8 mouse cellular contexts compared by ENCODE assay signal in genomic region chr11:70000396-70000898, GRCm38 (mm10). TPM values are rescaled to one million over a fixed set of nuclear protein-coding genes. Genes with fewer than 3 reads are reported as not detected.
DNase-seq lines count a peak whose midpoint lies in the region; ATAC-seq and TF ChIP-seq lines count a peak whose summit lies in the region.

Dvl2 (plus strand) TSS chr11:70000595.

- under 1% methylated on average over 47 of the region's 48 CpGs for WGBS in forebrain, embryonic 11.5 days
- under 1% methylated on average over 48 of the region's 48 CpGs for WGBS in heart, embryonic 16.5 days
- under 1% methylated on average over 48 of the region's 48 CpGs for WGBS in neural tube, embryonic 15.5 days

- H3K4me1 ChIP-seq in E14TG2a.4 (replicated peaks; ENCODE audit: low read depth, low read length) = peaks cover 73% of the 10 kb centered on the region
- H3K4me1 ChIP-seq in forebrain, embryonic 11.5 days (replicated peaks; ENCODE audit: control insufficient read depth, insufficient read depth, low read length) = peaks cover 14% of the 10 kb centered on the region
- H3K4me1 ChIP-seq in heart, embryonic 16.5 days (ENCODE audit: control insufficient read depth, insufficient read depth, low read length) = peaks cover 28% of the 10 kb centered on the region
- peaks cover 65% of the 10 kb centered on the region for H3K4me1 ChIP-seq in neural tube, embryonic 15.5 days

- peak within 1 kb of the TSS; percentile 93 for H3K4me2 ChIP-seq in forebrain, embryonic 11.5 days (ENCODE audit: low read depth, low read length, severe bottlenecking)
- H3K4me2 ChIP-seq in heart, embryonic 16.5 days (ENCODE audit: low read depth, low read length) = peak within 1 kb of the TSS; percentile 78
- H3K4me2 ChIP-seq in neural tube, embryonic 15.5 days = peak within 1 kb of the TSS; percentile 79

- H3K27me3 ChIP-seq in E14TG2a.4 (ENCODE audit: insufficient read depth, low read length) = no peaks in the 10 kb centered on the region
- no peaks in the 10 kb centered on the region for H3K27me3 ChIP-seq in forebrain, embryonic 11.5 days (ENCODE audit: control insufficient read depth, insufficient read depth, low read length)
- H3K27me3 ChIP-seq in heart, embryonic 16.5 days (ENCODE audit: control insufficient read depth, insufficient read depth, low read length) = no peaks in the 10 kb centered on the region
- H3K27me3 ChIP-seq in neural tube, embryonic 15.5 days (replicated peaks) = no peaks in the 10 kb centered on the region

- ATAC-seq in forebrain, embryonic 11.5 days (replicated peaks; ENCODE audit: low FRiP score) = peak; percentile 65
- ATAC-seq in heart, embryonic 16.5 days (replicated peaks; ENCODE audit: extremely low read depth, insufficient read depth, low FRiP score) = peak; percentile 46
- ATAC-seq in neural tube, embryonic 15.5 days (ENCODE audit: low FRiP score) = peak; percentile 66

- peak within 1 kb of the TSS; percentile 85 for H3K9ac ChIP-seq in forebrain, embryonic 11.5 days (ENCODE audit: low read length)
- H3K9ac ChIP-seq in heart, embryonic 16.5 days (ENCODE audit: low read length) = peak within 1 kb of the TSS; percentile 87
- peak within 1 kb of the TSS; percentile 83 for H3K9ac ChIP-seq in neural tube, embryonic 15.5 days (replicated peaks)

- no peaks in the 10 kb centered on the region for H3K9me3 ChIP-seq in E14TG2a.4 (ENCODE audit: low read length)
- no peaks in the 10 kb centered on the region for H3K9me3 ChIP-seq in forebrain, embryonic 11.5 days (ENCODE audit: control insufficient read depth, low read length)
- no peaks in the 10 kb centered on the region for H3K9me3 ChIP-seq in heart, embryonic 16.5 days (replicated peaks; ENCODE audit: control insufficient read depth, low read length)
- no peaks in the 10 kb centered on the region for H3K9me3 ChIP-seq in neural tube, embryonic 15.5 days (replicated peaks)

- peak; percentile 91 for DNase-seq in c-Kit-positive CD71-positive TER-119-negative erythroid progenitor cells, embryonic 14.5 days (ENCODE audit: low read depth)
- DNase-seq in forebrain, embryonic 11.5 days (ENCODE audit: low spot score) = peak; percentile 96
- DNase-seq in kidney, postnatal 36 days = peak; percentile 94 to 97
- DNase-seq in lung, adult 18-20 months = peak; percentile 92 to 95
- DNase-seq in testis, postnatal 14 days (ENCODE audit: low spot score) = peak; percentile 93

- peak within 1 kb of the TSS; percentile 82 for H3K27ac ChIP-seq in forebrain, embryonic 11.5 days (ENCODE audit: low read depth, low read length)
- peak within 1 kb of the TSS; percentile 93 for H3K27ac ChIP-seq in heart, embryonic 16.5 days (ENCODE audit: low read length)
- peak within 1 kb of the TSS; percentile 99 for H3K27ac ChIP-seq in neural tube, embryonic 15.5 days (replicated peaks)

- no peak for TF ChIP-seq CTCF in E14TG2a.4 (conservative IDR thresholded peaks at IDR 0.05; ENCODE audit: low read length)

- peak within 1 kb of the TSS; percentile 94 for H3K4me3 ChIP-seq in E14TG2a.4 (replicated peaks; ENCODE audit: low read length)
- peak within 1 kb of the TSS; percentile 74 for H3K4me3 ChIP-seq in forebrain, embryonic 11.5 days (ENCODE audit: low read depth, low read length)
- peak within 1 kb of the TSS; percentile 75 for H3K4me3 ChIP-seq in heart, embryonic 16.5 days (ENCODE audit: low read length)
- H3K4me3 ChIP-seq in neural tube, embryonic 15.5 days (replicated peaks) = peak within 1 kb of the TSS; percentile 84

- peaks cover 65% of the 10 kb centered on the region for H3K36me3 ChIP-seq in E14TG2a.4 (ENCODE audit: insufficient read depth, low read length)
- peaks cover 20% of the 10 kb centered on the region for H3K36me3 ChIP-seq in forebrain, embryonic 11.5 days (ENCODE audit: control insufficient read depth, insufficient read depth, low read length)
- peaks cover 26% of the 10 kb centered on the region for H3K36me3 ChIP-seq in heart, embryonic 16.5 days (ENCODE audit: control insufficient read depth, insufficient read depth)
- H3K36me3 ChIP-seq in neural tube, embryonic 15.5 days = peaks cover 32% of the 10 kb centered on the region

RNA-seq across cellular contexts. Expression of gene Dvl2, which starts in this region (rescaled TPM):
- 43.9 and 47.6 TPM in 2 replicates for polyA plus RNA-seq in forebrain, embryonic 11.5 days (2014; fragmentation: Nextera tagmentation; extraction: Ambion mirVana)
- 17.1 and 19.2 TPM in 2 replicates for polyA plus RNA-seq in heart, embryonic 16.5 days (2015; fragmentation: Nextera tagmentation; extraction: Ambion mirVana)
- 22.6 and 25.1 TPM in 2 replicates for polyA plus RNA-seq in neural tube, embryonic 15.5 days (2015; fragmentation: Nextera tagmentation; extraction: Ambion mirVana)

Comparison
In these comparisons a context has a peak if more than half of its experiments do, and no peak if none do; other contexts are left out.
1. Peak in every context shown above with its lines: DNase-seq, ATAC-seq, H3K4me3 ChIP-seq and H3K27ac ChIP-seq.